Mouse (Mus musculus) layer of hippocampus, adult 18-20 months (tissue): ENCODE measurements around the gene Anxa6. TPM values are rescaled to one million over a fixed set of nuclear protein-coding genes. Genes with fewer than 3 reads are reported as not detected.

Experiments
- DNase-seq, 2 experiments: peaks; one replicate each; pipeline ENCODE4 v3.0.0; 2022; ENCODE audit warnings: low spot score in 2 of 2
- total RNA-seq, 2 experiments: library from RNA; stranded (reverse); gene quantifications; 2 replicates each; pipeline ENCODE4 v1.2.3; 2021

Anxa6 gene
- total RNA-seq, 2 experiments from 2014 or later = 89.8 to 97.0 TPM

GRCm38 (mm10) chr11:55031211-55031990 lies 1.8 kb downstream of the Anxa6 start:
- no peak for DNase-seq

GRCm38 (mm10) chr11:55028509-55028908 lies 4.7 kb downstream of the Anxa6 start:
- DNase-seq = no peak

- DNase-seq = no peak
Observed at GRCm38 (mm10) chr11:55027204-55027855, 5.9 kb downstream of the Anxa6 start.

- peak in 1 of 2 experiments; percentile 70 for DNase-seq
Observed at GRCm38 (mm10) chr11:55025896-55026295, 7.3 kb downstream of the Anxa6 start.

GRCm38 (mm10) chr11:55023583-55023982 lies 9.7 kb downstream of the Anxa6 start:
- no peak for DNase-seq

GRCm38 (mm10) chr11:55023049-55023564 lies 10.1 kb downstream of the Anxa6 start:
- DNase-seq = peak in 1 of 2 experiments; percentile 64

GRCm38 (mm10) chr11:55022508-55022907 lies 10.7 kb downstream of the Anxa6 start:
- no peak for DNase-seq

GRCm38 (mm10) chr11:55021859-55022258 lies 11.4 kb downstream of the Anxa6 start:
- DNase-seq = no peak

- DNase-seq = no peak
Observed at GRCm38 (mm10) chr11:55021458-55021857, 11.8 kb downstream of the Anxa6 start.

GRCm38 (mm10) chr11:55019711-55020110 lies 13.5 kb downstream of the Anxa6 start:
- DNase-seq = no peak

- DNase-seq = no peak
Observed at GRCm38 (mm10) chr11:55018034-55018433, 15.2 kb downstream of the Anxa6 start.

GRCm38 (mm10) chr11:55017201-55017600 lies 16.0 kb downstream of the Anxa6 start:
- DNase-seq = peak in 1 of 2 experiments; percentile 72

GRCm38 (mm10) chr11:55016758-55017157 lies 16.5 kb downstream of the Anxa6 start:
- DNase-seq = peak in 1 of 2 experiments; percentile 44

- peak in 1 of 2 experiments; percentile 57 for DNase-seq
Observed at GRCm38 (mm10) chr11:55015831-55016241, 17.4 kb downstream of the Anxa6 start.

GRCm38 (mm10) chr11:55015264-55015663 lies 18.0 kb downstream of the Anxa6 start:
- DNase-seq = no peak

- DNase-seq = no peak
Observed at GRCm38 (mm10) chr11:55013802-55014201, 19.4 kb downstream of the Anxa6 start.

GRCm38 (mm10) chr11:55012551-55013521 lies 20.4 kb downstream of the Anxa6 start:
- no peak for DNase-seq

GRCm38 (mm10) chr11:55011440-55011839 lies 21.8 kb downstream of the Anxa6 start:
- DNase-seq = no peak

- no peak for DNase-seq
Observed at GRCm38 (mm10) chr11:55008230-55008629, 25.0 kb downstream of the Anxa6 start.

GRCm38 (mm10) chr11:55005684-55006083 lies 27.6 kb downstream of the Anxa6 start:
- no peak for DNase-seq

GRCm38 (mm10) chr11:55004970-55005502 lies 28.2 kb downstream of the Anxa6 start:
- DNase-seq = no peak
